Mouse (Mus musculus): ENCODE results near the gene Ptpn6. TPM values are rescaled to one million over a fixed set of nuclear protein-coding genes. Genes with fewer than 3 reads are reported as not detected.
"Not testable (repeated sequence)": the region's sequence is repeated elsewhere in the genome, so short reads cannot be mapped to it uniquely, and the experiment has no call there.

Gene Ptpn6
- polyA plus RNA-seq, 1 experiment, result 6.5 TPM

GRCm38 (mm10) chr6:124683591-124684417 is 54.7 kb downstream of the Ptpn6 start:
- no peak overlapping the region for H3K27ac ChIP-seq (ENCODE audit: insufficient read depth, low read length)
- TF ChIP-seq POLR2A (IDR thresholded peaks at IDR 0.05; ENCODE audit: extremely low read depth, insufficient read depth, low read length) (no peak), CTCF (IDR thresholded peaks at IDR 0.05; ENCODE audit: extremely low read depth, insufficient read depth, low read length) (no peak)
- H3K4me1 ChIP-seq (ENCODE audit: control insufficient read depth, insufficient read depth, low read length), result peaks cover 2% of the 10 kb centered on the region
- H3K4me3 ChIP-seq (ENCODE audit: insufficient read depth, low read length), result no peak overlapping the region

DNA sequence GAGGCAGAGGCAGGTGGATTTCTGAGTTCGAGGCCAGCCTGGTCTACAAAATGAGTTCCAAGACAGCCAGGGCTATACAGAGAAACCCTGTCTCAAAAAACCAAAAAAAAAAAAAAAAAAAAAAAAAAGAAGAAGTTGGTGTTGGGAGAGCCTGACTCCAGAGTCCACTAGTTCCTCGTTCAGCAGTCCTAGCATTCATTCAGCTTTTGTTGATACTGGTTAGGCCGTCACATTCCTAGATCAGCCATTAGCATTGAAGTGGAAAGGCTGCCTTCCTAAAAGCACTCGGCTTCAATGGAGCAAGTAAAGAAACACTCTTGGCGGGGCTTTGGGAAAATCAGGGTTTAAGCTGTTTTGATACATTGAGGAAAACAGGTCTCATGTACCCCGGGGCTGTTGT is 56.2 kb downstream of the Ptpn6 start:
- H3K27ac ChIP-seq (ENCODE audit: insufficient read depth, low read length); H3K4me1 ChIP-seq (ENCODE audit: control insufficient read depth, insufficient read depth, low read length); H3K4me3 ChIP-seq (ENCODE audit: insufficient read depth, low read length): not testable (repeated sequence)

DNA sequence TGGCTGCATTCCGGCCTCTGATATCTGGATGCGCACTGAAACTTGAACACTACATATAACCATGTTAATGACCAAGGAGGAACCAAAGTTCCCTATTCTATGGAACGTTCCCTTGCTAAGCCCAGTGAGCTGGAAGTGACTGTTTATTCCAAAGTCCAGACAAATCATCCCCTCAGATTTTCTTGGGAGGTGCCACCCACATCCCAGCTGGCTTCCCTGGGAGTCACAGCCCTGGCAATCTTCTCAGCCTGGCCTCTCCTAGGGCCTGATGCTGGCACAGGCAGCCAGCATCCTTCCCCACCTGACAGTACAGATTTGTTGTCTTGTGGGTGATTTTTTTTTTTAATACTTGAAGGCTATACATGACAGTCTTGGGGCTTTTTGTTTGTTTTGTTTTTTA is 59.0 kb downstream of the Ptpn6 start:
- TF ChIP-seq POLR2A (IDR thresholded peaks at IDR 0.05; ENCODE audit: extremely low read depth, insufficient read depth, low read length) (no peak), CTCF (IDR thresholded peaks at IDR 0.05; ENCODE audit: extremely low read depth, insufficient read depth, low read length) (no peak)
- Histone ChIP-seq H3K27ac (ENCODE audit: insufficient read depth, low read length) (no peak overlapping the region), H3K4me1 (ENCODE audit: control insufficient read depth, insufficient read depth, low read length) (peaks cover 2% of the 10 kb centered on the region), H3K4me3 (ENCODE audit: insufficient read depth, low read length) (no peak overlapping the region)

- H3K4me3 ChIP-seq (ENCODE audit: insufficient read depth, low read length), result no peak overlapping the region
- no peak overlapping the region for H3K27ac ChIP-seq (ENCODE audit: insufficient read depth, low read length)
- no peak for TF ChIP-seq CTCF (IDR thresholded peaks at IDR 0.05; ENCODE audit: extremely low read depth, insufficient read depth, low read length)
- TF ChIP-seq POLR2A (IDR thresholded peaks at IDR 0.05; ENCODE audit: extremely low read depth, insufficient read depth, low read length), result no peak
- H3K4me1 ChIP-seq (ENCODE audit: control insufficient read depth, insufficient read depth, low read length), result peaks cover 2% of the 10 kb centered on the region
Observed at GRCm38 (mm10) chr6:124678769-124679168, 59.7 kb downstream of the Ptpn6 start.

DNA sequence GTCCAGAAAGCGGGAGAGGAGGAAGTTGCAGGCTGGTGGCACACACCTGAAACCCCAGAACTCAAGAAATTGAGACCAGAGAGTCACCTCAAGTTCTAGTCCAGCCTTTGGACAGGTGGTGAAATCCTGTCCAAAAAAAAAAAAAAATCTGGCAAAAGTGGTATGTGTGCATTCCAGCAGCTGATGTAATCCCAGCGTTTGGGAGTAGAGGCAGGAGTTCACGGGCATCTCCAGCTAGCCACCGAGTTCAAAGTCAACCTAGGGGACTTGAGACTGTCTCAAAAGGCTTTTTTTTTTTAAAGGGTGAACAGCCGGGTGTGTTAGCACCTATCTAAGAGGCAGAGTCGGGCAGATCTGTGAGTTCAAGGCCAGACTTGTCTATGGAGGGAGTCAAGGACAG is 62.3 kb downstream of the Ptpn6 start:
- no peak overlapping the region for H3K4me3 ChIP-seq (ENCODE audit: insufficient read depth, low read length)
- no peak for TF ChIP-seq CTCF (IDR thresholded peaks at IDR 0.05; ENCODE audit: extremely low read depth, insufficient read depth, low read length)
- TF ChIP-seq POLR2A (IDR thresholded peaks at IDR 0.05; ENCODE audit: extremely low read depth, insufficient read depth, low read length), result no peak
- H3K27ac ChIP-seq (ENCODE audit: insufficient read depth, low read length), result no peak overlapping the region
- no peaks in the 10 kb centered on the region; the same call in 1 of the 2 replicates for H3K4me1 ChIP-seq (ENCODE audit: control insufficient read depth, insufficient read depth, low read length)

DNA sequence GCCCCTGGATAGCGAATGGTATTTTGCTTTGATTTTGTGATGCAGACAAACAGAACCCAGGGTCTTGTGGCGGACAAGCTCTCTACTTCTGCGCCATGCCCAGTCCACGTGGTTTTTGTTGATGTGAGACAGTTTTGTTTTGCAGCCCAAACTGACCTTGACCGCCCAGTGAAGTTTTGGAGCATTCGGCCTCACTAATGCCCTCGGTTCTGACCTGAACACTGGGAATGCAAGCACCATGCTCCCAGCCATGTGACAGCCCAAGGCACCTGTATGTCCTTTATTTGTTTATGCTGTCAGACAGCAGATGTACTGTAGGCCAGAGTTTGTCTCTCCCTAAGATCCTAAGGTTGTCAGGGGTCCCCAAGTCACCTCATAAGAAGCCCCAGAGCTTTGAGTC is 63.9 kb downstream of the Ptpn6 start:
- no peak overlapping the region for H3K4me3 ChIP-seq (ENCODE audit: insufficient read depth, low read length)
- no peaks in the 10 kb centered on the region for H3K4me1 ChIP-seq (ENCODE audit: control insufficient read depth, insufficient read depth, low read length)
- TF ChIP-seq POLR2A (IDR thresholded peaks at IDR 0.05; ENCODE audit: extremely low read depth, insufficient read depth, low read length) (no peak), CTCF (IDR thresholded peaks at IDR 0.05; ENCODE audit: extremely low read depth, insufficient read depth, low read length) (no peak)
- no peak overlapping the region for H3K27ac ChIP-seq (ENCODE audit: insufficient read depth, low read length)

DNA sequence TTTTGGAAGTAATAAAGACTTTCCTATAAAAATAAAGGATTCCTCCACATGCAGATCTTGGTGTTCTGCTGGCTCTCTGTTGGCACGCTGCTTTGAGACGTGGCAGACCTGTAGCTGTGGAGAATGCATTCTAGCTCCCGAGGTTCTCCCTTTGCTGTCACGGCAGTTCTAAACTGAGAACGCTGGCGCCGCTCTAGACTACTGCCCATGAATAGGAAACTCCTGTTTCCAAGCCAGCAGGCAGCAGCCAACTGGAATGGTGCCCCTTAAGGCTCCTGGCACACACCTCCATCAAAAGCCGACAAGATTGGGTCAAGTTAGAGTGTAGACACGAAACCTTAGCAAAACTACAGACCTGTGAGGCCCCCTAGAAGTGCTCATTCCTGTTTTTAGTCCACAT is 64.9 kb downstream of the Ptpn6 start:
- TF ChIP-seq POLR2A (IDR thresholded peaks at IDR 0.05; ENCODE audit: extremely low read depth, insufficient read depth, low read length), result no peak
- TF ChIP-seq CTCF (IDR thresholded peaks at IDR 0.05; ENCODE audit: extremely low read depth, insufficient read depth, low read length), result no peak
- no peak overlapping the region for H3K27ac ChIP-seq (ENCODE audit: insufficient read depth, low read length)
- H3K4me3 ChIP-seq (ENCODE audit: insufficient read depth, low read length), result no peak overlapping the region
- no peaks in the 10 kb centered on the region for H3K4me1 ChIP-seq (ENCODE audit: control insufficient read depth, insufficient read depth, low read length)

- H3K4me3 ChIP-seq (ENCODE audit: insufficient read depth, low read length), result no peak overlapping the region
- H3K27ac ChIP-seq (ENCODE audit: insufficient read depth, low read length), result no peak overlapping the region
- no peak for TF ChIP-seq POLR2A (IDR thresholded peaks at IDR 0.05; ENCODE audit: extremely low read depth, insufficient read depth, low read length)
- no peak for TF ChIP-seq CTCF (IDR thresholded peaks at IDR 0.05; ENCODE audit: extremely low read depth, insufficient read depth, low read length)
- H3K4me1 ChIP-seq (ENCODE audit: control insufficient read depth, insufficient read depth, low read length), result no peaks in the 10 kb centered on the region
Observed at GRCm38 (mm10) chr6:124672100-124672499, 66.4 kb downstream of the Ptpn6 start.

Other genes with a start within 250 kb of the Ptpn6 start
- 0.19 and 0.38 TPM in 2 replicates for gene C1rl, start 245.6 kb downstream of the Ptpn6 start, polyA plus RNA-seq (2012; rRNA removed)
- gene C1ra, start 226.3 kb downstream of the Ptpn6 start, polyA plus RNA-seq (2012; rRNA removed), result 2.1 TPM in 2 replicates
- 4.0 and 4.4 TPM in 2 replicates for gene C1s1, start 196.4 kb downstream of the Ptpn6 start, polyA plus RNA-seq (2012; rRNA removed)
- not detected in 2 replicates for gene C1rb, start 168.4 kb downstream of the Ptpn6 start, polyA plus RNA-seq (2012; rRNA removed)
- 0.29 and 0.34 TPM in 2 replicates for gene C1s2, start 102.6 kb downstream of the Ptpn6 start, polyA plus RNA-seq (2012; rRNA removed)
- gene Lpcat3, start 75.7 kb downstream of the Ptpn6 start, polyA plus RNA-seq (2012; rRNA removed), result 45.3 and 47.6 TPM in 2 replicates
- gene Emg1, start 26.5 kb downstream of the Ptpn6 start, polyA plus RNA-seq (2012; rRNA removed), result 57.3 and 58.3 TPM in 2 replicates
- gene Phb2, start 26.4 kb downstream of the Ptpn6 start, polyA plus RNA-seq (2012; rRNA removed), result 104 and 105 TPM in 2 replicates
- 340 and 352 TPM in 2 replicates for gene Grcc10, start 2.7 kb upstream of the Ptpn6 start, polyA plus RNA-seq (2012; rRNA removed)
- gene Gm45234, start 17.3 kb upstream of the Ptpn6 start, polyA plus RNA-seq (2012; rRNA removed), result not detected in 2 replicates
- gene Atn1, start 17.8 kb upstream of the Ptpn6 start, polyA plus RNA-seq (2012; rRNA removed), result 60.7 and 63.3 TPM in 2 replicates
- 741 and 755 TPM in 2 replicates for gene Eno2, start 31.0 kb upstream of the Ptpn6 start, polyA plus RNA-seq (2012; rRNA removed)
- gene Lrrc23, start 41.0 kb upstream of the Ptpn6 start, polyA plus RNA-seq (2012; rRNA removed), result 2.4 and 5.0 TPM in 2 replicates
- 4.4 and 4.8 TPM in 2 replicates for gene Spsb2, start 69.9 kb upstream of the Ptpn6 start, polyA plus RNA-seq (2012; rRNA removed)
- gene Tpi1, start 75.6 kb upstream of the Ptpn6 start, polyA plus RNA-seq (2012; rRNA removed), result 1,059 and 1,064 TPM in 2 replicates
- 151 and 152 TPM in 2 replicates for gene Usp5, start 90.8 kb upstream of the Ptpn6 start, polyA plus RNA-seq (2012; rRNA removed)
- gene Cdca3, start 90.8 kb upstream of the Ptpn6 start, polyA plus RNA-seq (2012; rRNA removed), result 2.3 and 2.4 TPM in 2 replicates
- gene Gnb3, start 101.6 kb upstream of the Ptpn6 start, polyA plus RNA-seq (2012; rRNA removed), result 0.17 and 0.25 TPM in 2 replicates
- 59.6 and 66.5 TPM in 2 replicates for gene P3h3, start 119.0 kb upstream of the Ptpn6 start, polyA plus RNA-seq (2012; rRNA removed)
- gene Gpr162, start 125.3 kb upstream of the Ptpn6 start, polyA plus RNA-seq (2012; rRNA removed), result 163 and 187 TPM in 2 replicates
- 1.1 and 4.7 TPM in 2 replicates for gene Cd4, start 149.5 kb upstream of the Ptpn6 start, polyA plus RNA-seq (2012; rRNA removed)
- 5.1 and 6.5 TPM in 2 replicates for gene Lag3, start 173.0 kb upstream of the Ptpn6 start, polyA plus RNA-seq (2012; rRNA removed)
- gene Ptms, start 181.4 kb upstream of the Ptpn6 start, polyA plus RNA-seq (2012; rRNA removed), result 1,375 and 1,380 TPM in 2 replicates
- gene Mlf2, start 192.7 kb upstream of the Ptpn6 start, polyA plus RNA-seq (2012; rRNA removed), result 732 and 737 TPM in 2 replicates
- 279 and 280 TPM in 2 replicates for gene Cops7a, start 226.8 kb upstream of the Ptpn6 start, polyA plus RNA-seq (2012; rRNA removed)